9 mouse cellular contexts compared by ENCODE assay signal in genomic region chr10:120271879-120272269, GRCm38 (mm10). TPM values are rescaled to one million over a fixed set of nuclear protein-coding genes. Genes with fewer than 3 reads are reported as not detected.
DNase-seq lines count a peak whose midpoint lies in the region; ATAC-seq lines count a peak whose summit lies in the region.
"Had no signal": no experiment of that assay in that cellular context is flagged by ENCODE, and none has a peak within 500 bp of the region (broad histone marks: within the 10 kb centered on the region; RNA-seq: fewer than 3 reads in every experiment).

No protein-coding gene starts in this region.

- no peak for DNase-seq in lung, postnatal 25 days (ENCODE audit: low spot score)
- no peak for DNase-seq in liver, embryonic 13.5 days
- DNase-seq in frontal cortex, postnatal 10 days (ENCODE audit: low spot score in 2 of 2) = no peak
- DNase-seq: cerebellum, adult 9-11 months had no signal

- peaks cover 7% of the 10 kb centered on the region for H3K4me1 ChIP-seq in lung, embryonic 16.5 days (replicated peaks; ENCODE audit: control insufficient read depth, insufficient read depth, low read length)
- H3K4me1 ChIP-seq in forebrain, embryonic 16.5 days (replicated peaks; ENCODE audit: control insufficient read depth, insufficient read depth, low read length) = peaks cover 10% of the 10 kb centered on the region
- peaks cover 9% of the 10 kb centered on the region; the same call in 1 of the 2 replicates for H3K4me1 ChIP-seq in liver, embryonic 13.5 days (replicated peaks)
- 0 out of 2 replicates have a peak, but pooled peaks cover 4% of the 10 kb centered on the region for H3K4me1 ChIP-seq in stomach, embryonic 15.5 days

- peak overlapping the region; percentile 29; the same call in 1 of the 2 replicates for H3K9ac ChIP-seq in lung, embryonic 16.5 days (ENCODE audit: low read length)
- H3K9ac ChIP-seq in forebrain, embryonic 16.5 days (replicated peaks; ENCODE audit: low read depth, low read length) = peak overlapping the region; percentile 10
- H3K9ac ChIP-seq in liver, embryonic 13.5 days = no peak overlapping the region
- no peak overlapping the region; the same call in 1 of the 2 replicates for H3K9ac ChIP-seq in stomach, embryonic 15.5 days

- H3K27me3 ChIP-seq in lung, embryonic 16.5 days (ENCODE audit: control insufficient read depth, insufficient read depth, low read depth, low read length) = no peaks in the 10 kb centered on the region
- H3K27me3 ChIP-seq in forebrain, embryonic 16.5 days (replicated peaks; ENCODE audit: control insufficient read depth, insufficient read depth, low read length) = no peaks in the 10 kb centered on the region
- no peaks in the 10 kb centered on the region for H3K27me3 ChIP-seq in liver, embryonic 13.5 days
- no peaks in the 10 kb centered on the region for H3K27me3 ChIP-seq in stomach, embryonic 15.5 days (replicated peaks)

- H3K4me2 ChIP-seq in lung, embryonic 16.5 days (ENCODE audit: low read depth, low read length) = peak overlapping the region; percentile 48
- peak overlapping the region; percentile 53 for H3K4me2 ChIP-seq in forebrain, embryonic 16.5 days (ENCODE audit: low read length)
- H3K4me2 ChIP-seq in liver, embryonic 13.5 days = peak overlapping the region; percentile 57
- H3K4me2 ChIP-seq in stomach, embryonic 15.5 days = peak overlapping the region; percentile 56

- 10% methylated on average over 10 of the region's 11 CpGs for WGBS in lung, embryonic 16.5 days
- 8% methylated on average over 10 of the region's 11 CpGs for WGBS in forebrain, embryonic 16.5 days
- WGBS in liver, embryonic 13.5 days (ENCODE audit: insufficient replicate concordance) = 29% methylated on average over 10 of the region's 11 CpGs
- WGBS in stomach, embryonic 15.5 days = 15% methylated on average over 10 of the region's 11 CpGs

- H3K27ac ChIP-seq in lung, embryonic 16.5 days (ENCODE audit: low read length) = no peak overlapping the region
- H3K27ac ChIP-seq in forebrain, embryonic 16.5 days (ENCODE audit: low read length) = no peak overlapping the region
- no peak overlapping the region for H3K27ac ChIP-seq in liver, embryonic 13.5 days
- H3K27ac ChIP-seq in stomach, embryonic 15.5 days = no peak overlapping the region

- H3K4me3 ChIP-seq in lung, embryonic 16.5 days (ENCODE audit: low read length) = peak overlapping the region; percentile 33
- peak overlapping the region; percentile 34 for H3K4me3 ChIP-seq in forebrain, embryonic 16.5 days (replicated peaks; ENCODE audit: low read length)
- H3K4me3 ChIP-seq in liver, embryonic 13.5 days (replicated peaks) = 0 out of 2 replicates have a peak overlapping the region, but pooled peaks have one; percentile 16
- H3K4me3 ChIP-seq in stomach, embryonic 15.5 days (replicated peaks) = peak overlapping the region; percentile 23; the same call in 1 of the 2 replicates

- no peaks in the 10 kb centered on the region for H3K36me3 ChIP-seq in lung, embryonic 16.5 days (ENCODE audit: control insufficient read depth, insufficient read depth, low read length)
- no peaks in the 10 kb centered on the region for H3K36me3 ChIP-seq in forebrain, embryonic 16.5 days (ENCODE audit: control insufficient read depth, insufficient read depth)
- H3K36me3 ChIP-seq in liver, embryonic 13.5 days = no peaks in the 10 kb centered on the region
- H3K36me3 ChIP-seq in stomach, embryonic 15.5 days = no peaks in the 10 kb centered on the region

- ATAC-seq in lung, embryonic 16.5 days (ENCODE audit: low read depth) = 0 out of 2 replicates have a peak, but pooled peaks have one; percentile 15
- ATAC-seq in forebrain, embryonic 16.5 days = peak; percentile 43; the same call in 1 of the 2 replicates
- no peak for ATAC-seq in liver, embryonic 13.5 days (ENCODE audit: low read depth)
- ATAC-seq in stomach, embryonic 15.5 days (ENCODE audit: insufficient read depth, low FRiP score, low read depth) = no peak
- no peak; the same call in 1 of the 2 replicates for ATAC-seq in megakaryocyte-erythroid progenitor cell, adult 5-6 weeks (replicated peaks; ENCODE audit: low FRiP score, low TSS enrichment, poor library complexity, severe bottlenecking)
- ATAC-seq in inflammation-experienced regulatory T-cells, adult 6 months = no peak

- no peaks in the 10 kb centered on the region for H3K9me3 ChIP-seq in lung, embryonic 16.5 days (ENCODE audit: control insufficient read depth, low read length)
- H3K9me3 ChIP-seq in forebrain, embryonic 16.5 days (ENCODE audit: control insufficient read depth, low read length) = peaks cover under 1% of the 10 kb centered on the region; the same call in 1 of the 2 replicates
- no peaks in the 10 kb centered on the region for H3K9me3 ChIP-seq in liver, embryonic 13.5 days (replicated peaks)
- H3K9me3 ChIP-seq in stomach, embryonic 15.5 days = no peaks in the 10 kb centered on the region

RNA-seq across cellular contexts. Expression of gene Llph, which starts 45.0 kb away (rescaled TPM):
- 44.6 and 46.2 TPM in 2 replicates for polyA plus RNA-seq in lung, embryonic 16.5 days (2015; fragmentation: Nextera tagmentation; extraction: Ambion mirVana)
- polyA plus RNA-seq in forebrain, embryonic 16.5 days (2015; fragmentation: Nextera tagmentation; extraction: Ambion mirVana) = 33.1 and 43.8 TPM in 2 replicates
- 42.6 and 48.5 TPM in 2 replicates for polyA plus RNA-seq in liver, embryonic 13.5 days (2015; fragmentation: Nextera tagmentation; extraction: Ambion mirVana)
- 52.5 and 53.8 TPM in 2 replicates for polyA plus RNA-seq in stomach, embryonic 15.5 days (2015; fragmentation: Nextera tagmentation; extraction: Ambion mirVana)
- 85.9 and 124 TPM in 2 replicates for total RNA-seq in megakaryocyte-erythroid progenitor cell, adult 5-6 weeks (2014; fragmentation: Nextera tagmentation)
- total RNA-seq in megakaryocyte-erythroid progenitor cell, adult 5-6 weeks (2017) = 101 and 109 TPM in 2 replicates
- polyA plus RNA-seq in inflammation-experienced regulatory T-cells, adult 6 months (2017; shearing (Covaris generic)) = 10 to 100 TPM; 69.8 to 87.7 (median 80.8) TPM

Comparison
In these comparisons a context has a peak if more than half of its experiments do, and no peak if none do; other contexts are left out.
1. ATAC-seq: peak in lung, embryonic 16.5 days (single experiment) and forebrain, embryonic 16.5 days (single experiment); none in liver, embryonic 13.5 days (single experiment), stomach, embryonic 15.5 days (single experiment), megakaryocyte-erythroid progenitor cell, adult 5-6 weeks (single experiment) and inflammation-experienced regulatory T-cells, adult 6 months (single experiment).
2. H3K9ac ChIP-seq: peak in lung, embryonic 16.5 days (single experiment) and forebrain, embryonic 16.5 days (single experiment); none in liver, embryonic 13.5 days (single experiment) and stomach, embryonic 15.5 days (single experiment).
3. Peak in every context shown above with its lines, with median percentiles within 50 percentile points of each other: H3K4me2 ChIP-seq and H3K4me3 ChIP-seq.